ENCODE assay signal across 15 mouse cellular contexts in the genomic region with DNA sequence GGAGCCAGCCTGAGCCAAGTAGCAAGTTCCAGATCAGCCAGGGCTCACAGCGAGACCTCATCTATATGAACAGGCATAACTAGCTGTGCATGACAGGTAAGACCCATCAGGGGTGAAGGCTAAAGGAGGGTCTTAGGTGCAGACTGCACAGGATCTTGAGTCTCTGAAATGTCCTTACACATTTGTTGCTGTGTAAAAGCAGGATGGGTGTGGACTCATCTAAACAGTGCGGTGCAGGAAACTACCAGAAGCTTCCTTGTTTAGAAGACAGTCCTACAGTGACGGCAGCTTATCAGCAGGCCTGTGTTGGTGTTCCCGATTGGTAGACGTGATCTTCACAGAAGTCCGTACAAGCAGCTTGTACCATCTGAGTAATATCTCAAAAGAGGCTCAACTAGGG. TPM values are rescaled to one million over a fixed set of nuclear protein-coding genes. Genes with fewer than 3 reads are reported as not detected.
A peak's percentile ranks its signal among the peaks of the same experiment; 100 is the strongest.
DNase-seq lines count a peak whose midpoint lies in the region; ATAC-seq and TF ChIP-seq lines count a peak whose summit lies in the region.
"Had no signal": no experiment of that assay in that cellular context is flagged by ENCODE, and none has a peak within 500 bp of the region (broad histone marks: within the 10 kb centered on the region; RNA-seq: fewer than 3 reads in every experiment).

No protein-coding gene starts in this region.

- peak overlapping the region; percentile 53; the same call in 1 of the 2 replicates for H3K27ac ChIP-seq in left cerebral cortex, adult 2 months
- H3K27ac ChIP-seq in heart, embryonic 15.5 days, result peak overlapping the region; percentile 8; the same call in 1 of the 2 replicates
- no peak overlapping the region for H3K27ac ChIP-seq in liver, postnatal 0 days (ENCODE audit: low read depth)
- H3K27ac ChIP-seq: embryonic facial prominence, embryonic 13.5 days; hindbrain, embryonic 10.5 days; kidney, postnatal 0 days had no signal

- 52% methylated on average over 6 of the region's 6 CpGs for WGBS in heart, embryonic 15.5 days
- WGBS in liver, postnatal 0 days (ENCODE audit: insufficient replicate concordance), result 47% methylated on average over 6 of the region's 6 CpGs

- no peak overlapping the region for H3K4me2 ChIP-seq in heart, embryonic 15.5 days
- no peak overlapping the region for H3K4me2 ChIP-seq in liver, postnatal 0 days (ENCODE audit: low read depth, low read length)
- H3K4me2 ChIP-seq: embryonic facial prominence, embryonic 13.5 days had no signal

- H3K9ac ChIP-seq in heart, embryonic 15.5 days, result no peak overlapping the region
- no peak overlapping the region for H3K9ac ChIP-seq in liver, postnatal 0 days (replicated peaks)
- H3K9ac ChIP-seq: embryonic facial prominence, embryonic 13.5 days had no signal

- ATAC-seq in heart, embryonic 15.5 days (replicated peaks; ENCODE audit: insufficient number of reproducible peaks, insufficient read depth, low FRiP score, low read depth), result no peak
- peak; percentile 31; the same call in 1 of the 2 replicates for ATAC-seq in liver, postnatal 0 days
- peak; percentile 70 for ATAC-seq in monocyte, adult 5-6 weeks (replicated peaks; ENCODE audit: insufficient number of reproducible peaks, low FRiP score, low TSS enrichment, poor library complexity, severe bottlenecking)

- no peaks in the 10 kb centered on the region for H3K27me3 ChIP-seq in heart, embryonic 15.5 days
- no peaks in the 10 kb centered on the region for H3K27me3 ChIP-seq in liver, postnatal 0 days (ENCODE audit: insufficient read depth, low read length)
- H3K27me3 ChIP-seq: embryonic facial prominence, embryonic 13.5 days had no signal

- no peak for TF ChIP-seq CTCF in left cerebral cortex, adult 2 months (IDR thresholded peaks at IDR 0.05)
- TF ChIP-seq CTCF in liver, postnatal 0 days (IDR thresholded peaks at IDR 0.05; ENCODE audit: low read depth), result no peak

- no peak overlapping the region for H3K4me3 ChIP-seq in left cerebral cortex, adult 2 months
- H3K4me3 ChIP-seq in heart, embryonic 15.5 days, result no peak overlapping the region
- no peak overlapping the region for H3K4me3 ChIP-seq in liver, postnatal 0 days (ENCODE audit: low read depth, low read length)
- H3K4me3 ChIP-seq: embryonic facial prominence, embryonic 13.5 days; hindbrain, embryonic 10.5 days had no signal

- H3K4me1 ChIP-seq in heart, embryonic 15.5 days (replicated peaks), result peaks cover 10% of the 10 kb centered on the region
- peaks cover 5% of the 10 kb centered on the region for H3K4me1 ChIP-seq in liver, postnatal 0 days (ENCODE audit: insufficient read depth)

- intact Hi-C loops in left cerebral cortex, adult 2 months (cut with DNase I), result no loop called here

- peaks cover 7% of the 10 kb centered on the region; the same call in 1 of the 2 replicates for H3K36me3 ChIP-seq in heart, embryonic 15.5 days
- H3K36me3 ChIP-seq in liver, postnatal 0 days (replicated peaks; ENCODE audit: insufficient read depth, low read length), result no peaks in the 10 kb centered on the region

- no peak for TF ChIP-seq EP300 in liver, postnatal 0 days (IDR thresholded peaks at IDR 0.05; ENCODE audit: low read depth)

- no peak for DNase-seq in left cerebral cortex, adult 2 months (ENCODE audit: extremely low spot score in 1 of 2, low spot score in 2 of 2)
- no peak for DNase-seq in left cerebral cortex, adult 11 months (ENCODE audit: low spot score)
- no peak for DNase-seq in liver, postnatal 0 days
- no peak for DNase-seq in MN1 (ENCODE audit: low spot score)
- no peak for DNase-seq in thymus, postnatal 10 days (ENCODE audit: low spot score in 2 of 2)
- no peak for DNase-seq in cerebellum, postnatal 14 days
- DNase-seq: adrenal gland, adult 8-10 months; cerebellum, adult 11-12 months; thymus, adult 2 months had no signal

- H3K9me3 ChIP-seq in heart, embryonic 15.5 days (replicated peaks), result no peaks in the 10 kb centered on the region
- no peaks in the 10 kb centered on the region for H3K9me3 ChIP-seq in liver, postnatal 0 days (ENCODE audit: low read length)
- H3K9me3 ChIP-seq: embryonic facial prominence, embryonic 13.5 days; hindbrain, embryonic 10.5 days had no signal

RNA-seq across cellular contexts. Expression of a gene that starts 6.0 kb away (rescaled TPM):
- 10 to 100 TPM; 35.4 to 38.7 TPM for total RNA-seq in left cerebral cortex, adult 2 months (2021)
- 11.9 and 13.8 TPM in 2 replicates for polyA plus RNA-seq in heart, embryonic 15.5 days (2015; fragmentation: Nextera tagmentation; extraction: Ambion mirVana)
- polyA plus RNA-seq in liver, postnatal 0 days (2015; fragmentation: Nextera tagmentation; extraction: Ambion mirVana), result 5.2 and 5.6 TPM in 2 replicates
- total RNA-seq in monocyte, adult 5-6 weeks (2017), result 73.5 to 108 TPM (median 98.7 TPM) in 3 replicates

RNA-seq across cellular contexts. Expression of a gene that starts 21.4 kb away (rescaled TPM):
- under 1 TPM; 0.51 to 0.63 TPM for total RNA-seq in left cerebral cortex, adult 2 months (2021)
- 0.44 TPM in 1 of 2 replicates, not detected in the other for polyA plus RNA-seq in heart, embryonic 15.5 days (2015; fragmentation: Nextera tagmentation; extraction: Ambion mirVana)
- polyA plus RNA-seq in liver, postnatal 0 days (2015; fragmentation: Nextera tagmentation; extraction: Ambion mirVana), result 0.67 and 1.2 TPM in 2 replicates
- 69.7 to 98.1 TPM (median 80.6 TPM) in 3 replicates for total RNA-seq in monocyte, adult 5-6 weeks (2017)
- polyA plus RNA-seq: hindbrain, embryonic 10.5 days; neural tube, embryonic 14.5 days had no signal

Comparison
In these comparisons a context has a peak if more than half of its experiments do, and no peak if none do; other contexts are left out.
1. RNA of a gene that starts 21.4 kb away (total RNA-seq): 69.7 to 98.1 TPM in monocyte, adult 5-6 weeks; 0.51 to 0.63 TPM in left cerebral cortex, adult 2 months; every median in the first group is over 10 times any median in the second.